Mouse (Mus musculus): ENCODE data around the gene Psmb5. TPM values are rescaled to one million over a fixed set of nuclear protein-coding genes. Genes with fewer than 3 reads are reported as not detected.
"Not testable (repeated sequence)": the region's sequence is repeated elsewhere in the genome, so short reads cannot be mapped to it uniquely, and the experiment has no call there.

Gene Psmb5
- total RNA-seq, 2 experiments from 2014 or later = 14.7 to 44.9 TPM

DNA sequence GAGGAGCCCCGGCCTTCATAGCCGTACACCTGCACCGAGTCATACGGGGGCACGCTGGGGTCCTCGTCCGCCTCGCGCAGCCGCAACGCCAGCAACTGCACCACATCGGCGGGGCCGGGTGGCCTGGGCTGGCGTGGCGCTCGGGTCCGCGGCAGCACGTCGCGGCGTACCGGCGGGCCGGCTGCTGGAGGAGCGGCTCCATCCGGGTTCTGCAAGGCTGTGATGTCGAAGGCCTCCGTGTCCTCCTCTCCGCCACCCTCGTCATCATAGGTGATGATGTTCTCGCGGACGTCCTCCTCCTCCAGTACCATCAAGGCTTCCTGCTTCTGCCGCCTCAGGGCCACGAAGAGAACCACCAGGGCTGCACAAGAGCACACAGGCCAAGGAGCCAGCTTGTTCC lies 14.4 kb upstream of the Psmb5 start:
- ATAC-seq (replicated peaks; ENCODE audit: low FRiP score, poor library complexity, severe bottlenecking) = no peak

DNA sequence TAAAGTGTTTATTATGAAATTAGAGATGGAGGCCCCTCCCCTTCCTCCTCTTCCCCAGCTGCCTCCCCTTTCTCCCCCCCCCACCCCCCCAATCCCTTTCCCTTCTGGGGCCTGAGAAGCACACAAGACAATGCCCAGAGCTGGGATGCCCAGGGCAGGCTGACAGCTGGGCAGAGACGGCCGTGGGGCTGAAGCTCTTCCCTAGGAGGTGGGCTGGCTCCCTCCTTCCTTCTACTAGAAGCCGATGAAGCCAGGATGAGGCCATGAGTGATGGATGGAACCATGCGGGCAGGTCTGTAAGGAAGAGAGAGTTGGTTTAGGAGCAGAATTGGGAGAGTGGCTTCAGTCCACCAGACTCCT lies 13.4 kb upstream of the Psmb5 start:
- no peak for ATAC-seq (replicated peaks; ENCODE audit: low FRiP score, poor library complexity, severe bottlenecking)

DNA sequence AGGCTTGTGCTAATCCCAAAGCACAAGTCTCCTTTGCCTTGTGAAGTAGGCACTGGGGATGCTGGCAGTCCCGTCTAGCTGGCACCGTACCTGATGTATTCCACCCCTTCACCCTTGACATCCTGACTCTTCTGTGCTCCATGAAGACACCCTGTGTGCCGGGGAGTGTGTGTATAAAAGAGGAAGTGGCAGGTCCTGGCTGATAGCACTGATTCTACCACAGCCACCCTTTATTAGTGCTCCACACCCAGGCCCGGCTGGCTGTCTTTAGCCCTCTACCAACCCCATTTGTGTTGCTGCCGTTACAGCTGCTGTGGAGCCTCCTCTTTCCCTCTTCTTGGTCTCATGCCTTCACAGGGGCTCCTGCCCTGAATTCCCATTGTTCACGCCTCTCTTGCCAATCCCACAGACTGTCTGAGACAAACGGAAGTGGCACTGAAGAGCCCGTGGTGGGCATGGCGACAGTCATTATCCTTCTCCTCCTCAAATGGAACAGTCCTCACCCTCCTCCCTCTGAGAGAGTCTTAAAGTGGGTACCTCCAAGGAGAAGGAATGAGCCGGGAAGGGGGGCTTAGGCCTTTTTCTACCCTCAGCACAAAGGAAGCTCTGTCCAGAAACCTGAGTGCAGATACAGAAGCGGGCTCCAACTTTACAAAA lies 12.9 kb upstream of the Psmb5 start:
- ATAC-seq (replicated peaks; ENCODE audit: low FRiP score, poor library complexity, severe bottlenecking) = no peak

DNA sequence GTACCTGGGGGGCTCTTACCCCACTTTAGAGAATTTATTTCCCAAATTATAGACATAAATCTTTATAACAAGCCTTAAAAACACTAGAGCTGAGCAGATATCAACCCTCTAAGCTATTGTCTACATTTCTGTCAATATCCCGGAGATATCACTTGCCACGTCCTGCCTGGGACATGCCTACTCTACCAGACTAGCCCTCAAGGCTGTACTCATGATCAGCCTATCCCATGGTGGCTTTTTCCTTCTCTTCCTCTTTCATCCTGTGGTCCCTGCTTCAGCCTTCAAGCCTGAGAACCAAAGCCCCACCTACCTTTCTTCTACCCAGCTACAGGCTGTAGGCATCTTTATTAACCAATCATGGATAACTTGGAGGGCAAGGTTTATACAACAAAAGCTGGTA lies 12.0 kb upstream of the Psmb5 start:
- no peak for ATAC-seq (replicated peaks; ENCODE audit: low FRiP score, poor library complexity, severe bottlenecking)

DNA sequence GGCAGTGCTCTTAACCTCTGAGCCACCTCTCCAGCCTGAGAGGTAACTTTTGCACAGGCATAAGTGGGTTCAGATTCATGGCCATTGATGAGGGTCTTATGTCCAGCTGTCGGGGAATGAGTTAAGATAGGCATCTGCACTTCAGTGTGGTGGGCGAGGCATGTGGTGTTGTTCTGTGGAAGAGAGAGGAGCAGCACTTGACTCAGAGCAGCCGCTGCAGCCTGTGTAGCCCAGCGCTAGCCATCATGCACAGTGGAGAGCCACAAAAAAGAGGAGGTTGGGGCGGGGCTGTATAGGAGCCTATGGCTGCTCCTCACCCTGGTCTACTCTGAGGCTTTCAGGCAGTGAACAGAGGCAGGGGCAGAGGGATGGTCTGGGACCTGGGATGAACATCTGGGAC lies 10.3 kb upstream of the Psmb5 start:
- ATAC-seq (replicated peaks; ENCODE audit: low FRiP score, poor library complexity, severe bottlenecking) = no peak

DNA sequence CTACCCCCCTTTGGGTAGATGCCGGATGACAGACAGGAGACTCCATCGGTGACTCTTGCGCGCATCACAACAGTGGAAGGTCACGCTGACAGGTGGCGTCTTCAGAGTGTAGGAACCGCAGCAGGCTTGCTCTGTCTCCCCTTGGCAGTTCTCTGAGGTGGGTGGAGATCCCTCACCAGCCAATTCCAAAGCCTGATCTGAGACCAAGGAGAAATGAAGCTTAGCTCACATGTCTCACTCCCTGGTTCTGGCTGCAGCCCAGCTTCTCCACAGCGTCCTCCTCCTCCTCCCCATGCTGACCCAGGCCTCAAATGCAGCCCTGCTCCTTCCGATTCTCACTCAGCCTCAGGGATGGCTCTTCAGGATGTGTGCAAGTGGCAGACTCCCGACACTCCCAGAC lies 7.2 kb upstream of the Psmb5 start:
- no peak for ATAC-seq (replicated peaks; ENCODE audit: low FRiP score, poor library complexity, severe bottlenecking)

DNA sequence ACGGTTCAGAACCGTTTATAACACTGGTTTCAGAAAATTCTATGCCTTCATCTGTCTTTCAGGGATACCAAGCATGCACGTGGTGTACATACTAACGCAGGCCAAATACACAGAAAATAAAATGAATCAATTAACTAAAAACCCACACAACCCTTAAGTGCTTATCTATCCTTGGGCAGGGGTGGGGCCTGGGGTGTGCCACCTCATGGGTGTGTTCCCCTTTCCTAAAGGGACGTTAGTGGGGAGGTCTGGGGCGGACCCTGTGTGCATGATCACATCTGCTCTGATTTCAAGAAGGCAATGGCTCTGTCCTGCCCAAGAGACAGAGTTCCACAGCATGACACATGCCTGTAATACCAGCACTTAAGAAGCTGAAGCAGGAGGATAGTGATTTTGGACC lies 5.5 kb upstream of the Psmb5 start:
- ATAC-seq (replicated peaks; ENCODE audit: low FRiP score, poor library complexity, severe bottlenecking) = no peak

DNA sequence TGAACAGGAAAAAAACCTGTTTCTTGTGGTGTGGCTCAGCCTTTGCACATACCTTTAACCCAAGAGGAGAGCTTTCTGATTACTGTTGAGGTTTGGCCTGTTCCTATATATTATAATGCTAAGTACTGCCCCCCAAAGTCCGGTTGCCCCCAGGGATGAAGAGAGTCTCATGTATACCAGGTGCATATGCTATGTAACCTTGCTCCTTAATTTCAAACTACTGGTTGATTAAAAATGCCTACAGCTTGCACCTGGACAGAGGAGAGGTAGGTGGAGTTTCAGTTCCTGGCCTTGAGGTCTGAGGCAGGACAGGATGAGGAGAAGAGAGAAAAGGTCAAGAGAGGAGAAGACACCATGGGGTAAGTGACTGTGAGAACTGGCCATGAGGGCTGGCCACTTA lies 3.3 kb upstream of the Psmb5 start, which contains the start of gene Psmb11:
Gene Psmb11 (plus strand): TSS at position 301 of the 400 bp plus-strand sequence.
- ATAC-seq (replicated peaks; ENCODE audit: low FRiP score, poor library complexity, severe bottlenecking) = no peak

DNA sequence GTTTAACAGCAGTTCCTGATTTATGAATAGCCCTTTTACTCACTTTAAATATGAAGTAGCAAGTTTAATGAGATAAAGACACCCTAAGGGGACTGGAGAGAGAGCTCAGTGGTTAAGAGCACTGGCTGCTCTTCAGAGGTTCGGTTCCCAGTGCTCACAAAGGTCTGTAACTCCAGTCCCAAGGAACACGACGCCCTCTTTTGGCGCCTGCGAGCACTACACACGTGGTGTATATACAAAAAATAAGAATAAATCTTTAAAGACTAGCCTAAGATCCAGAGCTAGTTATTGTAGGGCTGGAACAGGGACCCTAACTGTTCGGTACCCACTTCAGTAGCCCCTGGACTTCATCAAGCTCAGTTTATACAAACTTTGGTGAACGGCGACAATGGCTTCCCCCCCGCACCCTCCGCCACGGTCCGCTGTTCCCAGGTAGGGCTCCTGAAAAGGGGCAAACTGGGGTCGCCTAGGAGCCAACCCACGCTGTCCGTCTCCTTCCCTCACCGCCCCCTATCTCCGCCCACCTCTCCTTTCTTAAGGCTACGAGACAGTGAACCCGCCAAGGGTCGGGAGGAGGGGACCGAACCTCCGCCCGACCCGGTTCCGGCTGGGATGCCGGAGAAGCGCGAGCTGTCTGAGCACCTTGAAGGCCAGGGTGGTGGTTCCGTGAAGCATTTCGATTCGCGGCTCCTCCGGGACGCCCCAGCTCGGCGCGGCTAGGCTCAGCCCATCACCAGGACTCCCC lies 498 bp downstream of the Psmb5 start:
- peak; percentile 72 for ATAC-seq (replicated peaks; ENCODE audit: low FRiP score, poor library complexity, severe bottlenecking)

DNA sequence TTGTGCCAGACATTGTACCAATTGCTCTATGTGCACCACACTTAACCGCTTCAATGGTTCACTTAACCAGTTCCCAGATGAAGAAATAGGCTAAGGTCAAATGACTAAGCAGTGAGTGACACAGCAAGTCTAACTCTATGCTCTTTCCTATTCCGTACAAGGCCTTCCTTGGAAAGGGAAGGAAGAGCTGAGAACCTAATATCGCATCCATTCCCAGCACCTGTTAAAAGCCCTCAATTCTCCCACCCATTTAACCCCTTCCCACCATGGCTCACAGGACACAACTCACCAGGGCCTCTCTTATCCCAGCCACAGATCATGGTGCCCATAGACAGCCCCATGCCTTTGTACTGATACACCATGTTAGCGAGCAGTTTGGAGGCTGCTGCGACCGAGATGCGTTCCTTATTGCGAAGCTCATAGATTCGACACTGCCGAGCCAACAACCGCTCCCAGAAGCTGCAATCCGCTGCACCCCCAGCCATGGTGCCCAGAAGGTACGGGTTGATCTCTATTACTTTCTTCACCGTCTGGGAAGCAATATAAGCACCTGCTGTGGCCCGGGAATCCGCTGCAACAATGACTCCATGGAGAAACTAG lies 1.5 kb downstream of the Psmb5 start:
- ATAC-seq (replicated peaks; ENCODE audit: low FRiP score, poor library complexity, severe bottlenecking) = no peak

DNA sequence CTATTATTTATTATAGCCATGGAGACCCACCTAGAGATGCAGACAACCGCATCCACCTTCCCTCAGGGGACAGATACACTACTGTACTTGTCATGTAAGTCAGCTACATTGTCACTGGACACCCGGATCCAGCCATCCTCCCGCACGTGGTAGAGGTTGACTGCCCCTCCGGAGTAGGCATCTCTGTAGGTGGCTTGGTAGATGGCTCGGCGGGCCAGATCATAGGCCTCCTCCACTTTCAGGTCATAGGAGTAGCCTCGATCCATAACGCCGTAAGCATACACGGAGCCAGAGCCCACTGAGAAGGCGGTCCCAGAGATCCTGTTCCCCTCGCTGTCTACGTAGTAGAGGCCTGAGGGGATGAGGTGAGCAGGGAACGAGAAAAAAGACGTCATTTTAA lies 3.7 kb downstream of the Psmb5 start:
- not testable (repeated sequence) for ATAC-seq (replicated peaks; ENCODE audit: low FRiP score, poor library complexity, severe bottlenecking)

DNA sequence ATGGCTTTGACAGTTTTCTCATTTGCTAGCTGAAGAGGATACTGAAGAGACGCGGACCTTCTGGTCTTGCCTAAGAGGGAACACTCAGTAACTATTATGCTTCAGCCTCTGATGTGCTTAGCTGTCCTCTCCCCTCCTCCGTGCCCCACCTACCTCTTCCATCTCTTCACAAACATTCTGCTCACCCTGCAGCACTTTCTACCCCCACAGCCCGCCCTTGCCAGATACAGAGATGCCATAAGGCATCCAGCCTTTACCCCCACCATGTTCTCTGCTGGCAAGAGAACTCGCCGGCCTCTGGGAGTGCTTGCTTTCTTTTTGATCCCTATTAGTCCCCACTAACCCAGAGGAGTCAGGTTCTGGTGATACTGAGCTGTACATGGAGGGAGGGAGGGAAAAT lies 7.2 kb downstream of the Psmb5 start:
- no peak for ATAC-seq (replicated peaks; ENCODE audit: low FRiP score, poor library complexity, severe bottlenecking)

DNA sequence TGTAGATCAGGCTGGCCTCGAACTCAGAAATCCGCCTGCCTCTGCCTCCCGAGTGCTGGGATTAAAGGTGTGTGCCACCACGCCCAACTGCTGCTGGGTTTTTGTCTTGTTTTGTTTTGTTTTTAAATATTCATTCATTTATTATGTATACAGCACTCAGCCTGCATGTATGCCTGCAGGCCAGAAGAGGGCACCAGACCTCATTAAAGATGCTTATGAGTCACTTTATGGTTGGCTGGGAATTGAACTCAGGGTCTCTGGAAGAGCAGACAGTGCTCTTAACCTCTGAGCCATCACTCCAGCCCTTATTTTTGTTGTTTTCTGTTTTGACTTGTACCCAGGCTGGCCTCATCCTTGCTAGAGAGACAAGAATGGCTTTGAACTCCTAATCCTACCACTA lies 7.9 kb downstream of the Psmb5 start:
- no peak for ATAC-seq (replicated peaks; ENCODE audit: low FRiP score, poor library complexity, severe bottlenecking)

DNA sequence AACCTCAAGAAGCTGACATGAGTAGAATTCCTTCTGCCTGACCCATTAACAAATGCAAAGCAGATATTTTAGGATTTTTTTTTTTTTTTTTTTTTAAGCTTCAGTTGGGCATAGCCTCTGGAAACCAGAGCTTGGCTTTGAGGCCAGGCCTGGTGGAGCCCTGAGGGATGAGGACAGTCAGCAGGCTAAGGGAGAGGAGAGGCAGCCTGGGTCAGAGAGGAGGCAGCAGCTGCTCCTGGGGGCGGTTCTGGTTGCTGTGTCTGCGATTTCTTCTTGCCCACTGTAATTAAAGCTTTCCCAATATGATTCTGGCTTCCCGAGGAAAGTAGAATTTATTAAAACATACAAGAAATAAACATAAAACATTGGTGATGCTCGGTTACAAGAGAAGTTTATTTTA lies 8.6 kb downstream of the Psmb5 start:
- no peak for ATAC-seq (replicated peaks; ENCODE audit: low FRiP score, poor library complexity, severe bottlenecking)

DNA sequence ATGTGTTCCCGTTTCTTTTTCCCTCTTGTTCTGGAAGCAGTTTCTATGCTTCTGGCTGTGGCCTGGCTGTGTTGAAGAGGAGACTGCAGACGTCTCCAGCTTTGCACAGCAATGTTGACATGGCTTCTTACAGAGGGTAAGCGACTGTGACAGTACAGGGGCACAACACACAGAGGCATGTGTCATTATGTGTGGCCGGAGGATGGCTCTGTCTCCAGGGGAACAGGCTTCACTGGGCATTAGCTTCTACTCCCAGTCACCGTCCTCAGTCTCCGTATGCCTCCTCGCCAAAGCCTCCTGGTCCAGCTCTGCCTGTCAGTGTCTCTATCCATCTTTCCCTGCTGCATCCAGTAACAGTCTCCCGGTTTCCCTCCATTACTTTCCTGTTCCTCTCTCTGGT lies 10.6 kb downstream of the Psmb5 start:
- no peak for ATAC-seq (replicated peaks; ENCODE audit: low FRiP score, poor library complexity, severe bottlenecking)

DNA sequence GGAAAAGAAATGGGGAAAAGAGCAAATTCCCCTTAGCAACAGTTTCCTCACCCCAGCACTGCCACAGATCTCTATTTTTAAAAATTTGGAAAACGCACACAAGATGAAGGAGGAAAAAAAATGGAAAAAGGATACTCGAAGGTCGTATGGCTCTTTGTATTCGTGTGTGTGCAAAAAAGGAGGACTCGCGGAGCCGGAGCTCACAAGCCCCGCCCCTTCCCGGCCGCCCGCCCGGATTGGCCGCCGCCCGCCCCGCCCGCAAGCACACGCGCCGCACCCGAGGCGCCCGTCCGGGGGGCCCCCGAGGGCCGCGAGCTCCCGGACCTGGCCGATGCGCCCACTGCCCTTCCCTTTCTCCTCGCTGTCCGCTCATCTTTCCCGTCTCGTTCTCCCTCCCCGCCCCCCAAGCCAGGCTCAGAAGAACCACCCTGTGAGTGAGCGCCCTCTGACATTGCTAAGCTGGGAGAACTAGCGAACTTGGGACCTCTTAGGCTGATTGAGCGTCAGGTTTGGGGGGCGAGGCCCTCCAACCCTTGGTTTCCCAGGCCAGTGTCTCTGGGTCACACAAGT lies 12.0 kb downstream of the Psmb5 start, which contains the start of gene 4931414P19Rik:
Gene 4931414P19Rik (minus strand): TSS at position 242 of the 570 bp plus-strand sequence.
- peak; percentile 66 for ATAC-seq (replicated peaks; ENCODE audit: low FRiP score, poor library complexity, severe bottlenecking)

DNA sequence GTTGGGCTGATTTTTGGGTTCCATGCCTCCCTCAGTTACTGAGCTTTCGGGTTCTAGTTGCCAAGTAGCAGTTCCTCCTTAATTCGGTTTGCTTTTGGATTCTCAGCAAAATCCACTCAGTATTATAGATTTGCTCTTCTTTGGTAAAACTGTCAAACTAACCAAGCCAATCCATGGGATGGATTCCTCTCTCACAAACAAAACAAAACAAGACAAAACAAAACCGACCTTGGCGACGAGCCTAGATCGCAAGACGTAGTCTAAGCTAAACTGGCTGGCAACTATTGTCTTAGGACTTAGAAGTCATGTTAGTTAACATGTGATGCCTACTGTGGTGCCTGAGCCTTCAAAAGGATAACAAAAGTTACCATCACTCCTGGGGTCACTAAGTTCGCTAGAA lies 14.1 kb downstream of the Psmb5 start:
- ATAC-seq (replicated peaks; ENCODE audit: low FRiP score, poor library complexity, severe bottlenecking) = no peak

DNA sequence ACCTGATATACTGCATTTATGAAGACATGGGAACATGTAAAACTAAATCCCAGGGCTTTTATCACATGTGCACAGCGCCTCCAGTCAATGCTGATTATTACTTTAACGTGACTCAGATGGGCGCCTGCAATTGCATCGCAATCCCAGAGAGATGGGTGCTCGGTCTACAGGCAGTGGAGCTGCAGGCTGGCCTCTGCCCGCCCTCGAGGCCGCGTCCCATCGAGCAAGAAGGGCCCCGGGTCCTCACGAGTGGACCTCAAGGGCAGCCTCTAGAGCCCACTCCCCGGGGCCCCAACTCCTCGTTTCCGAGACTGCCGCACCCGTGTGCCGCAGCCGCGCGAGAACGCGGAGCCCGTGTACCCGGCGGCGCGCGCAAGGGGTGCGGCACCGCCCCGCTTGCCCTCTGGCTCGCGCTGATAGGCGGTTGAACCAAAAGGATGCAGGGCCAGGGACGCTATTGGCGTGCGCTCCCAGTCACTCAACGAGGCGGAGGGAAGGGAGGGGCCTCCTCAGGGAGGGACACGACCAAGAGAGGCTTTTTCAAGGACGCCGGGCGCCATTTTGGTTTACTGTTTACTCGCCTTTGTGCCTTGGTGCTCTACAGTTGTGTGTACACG lies 14.7 kb downstream of the Psmb5 start:
- peak; percentile 97 for ATAC-seq (replicated peaks; ENCODE audit: low FRiP score, poor library complexity, severe bottlenecking)

DNA sequence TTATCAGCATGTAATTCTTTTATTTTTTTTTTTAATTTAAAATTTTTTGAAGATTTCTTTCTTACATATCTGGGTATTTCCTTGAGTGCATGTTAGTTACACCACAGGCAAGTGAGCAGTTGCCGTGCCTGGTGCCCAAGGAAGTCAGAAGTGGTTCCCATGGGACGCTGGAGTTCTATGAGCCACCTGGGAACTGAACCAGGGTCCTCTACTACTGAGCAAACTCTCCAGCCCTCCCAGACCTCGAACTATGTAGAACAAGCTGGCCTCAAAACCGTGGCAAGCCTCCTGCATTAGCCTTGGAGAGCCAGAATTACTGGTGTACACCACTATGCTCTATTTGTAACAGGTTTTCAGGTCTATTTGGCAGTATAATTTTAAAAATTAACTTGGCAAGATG lies 15.2 kb downstream of the Psmb5 start:
- peak; percentile 10; the same call in 1 of the 2 replicates for ATAC-seq (replicated peaks; ENCODE audit: low FRiP score, poor library complexity, severe bottlenecking)

DNA sequence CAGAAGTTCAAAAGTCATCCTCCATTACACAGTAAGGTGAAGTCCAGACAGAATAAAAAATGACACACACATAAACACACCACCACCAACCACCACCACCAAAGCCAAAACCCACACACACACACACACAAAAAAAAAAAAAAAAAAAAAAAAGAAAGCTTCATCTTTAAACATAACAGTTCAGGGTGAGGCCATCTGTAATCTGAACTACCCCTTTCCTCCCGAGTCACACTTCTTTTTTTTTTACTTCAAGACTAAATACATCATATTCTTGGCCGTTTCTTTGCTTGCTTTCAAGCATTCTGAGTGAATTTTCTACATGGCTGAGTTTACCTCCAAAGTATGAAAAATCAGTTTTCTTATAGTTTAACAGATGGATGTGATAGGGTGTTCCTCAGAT lies 16.2 kb downstream of the Psmb5 start:
- ATAC-seq (replicated peaks; ENCODE audit: low FRiP score, poor library complexity, severe bottlenecking) = no peak
